Mouse (Mus musculus) heart, embryonic 11.5 days (tissue): ENCODE results near the gene Slc15a2. TPM values are rescaled to one million over a fixed set of nuclear protein-coding genes. Genes with fewer than 3 reads are reported as not detected.

Experiments used
- ATAC-seq: fragments of 200-750 bp; cut with Nextera tagmentation; replicated peaks from 2 replicates; pipeline ENCODE4 v1.8.0; 2017; ENCODE audit warnings: moderate library complexity; ENCODE audit not compliant: insufficient number of reproducible peaks, low FRiP score, low TSS enrichment
- H3K27ac ChIP-seq: fragments of 300-500 bp; sonication (generic); 2 replicates; pipeline ENCODE4 v1.5.1; 2014; ENCODE audit warnings: mild to moderate bottlenecking, low read depth, low read length
- H3K27me3 ChIP-seq: fragments of 300-500 bp; sonication (generic); 2 replicates; pipeline ENCODE4 v1.6.1; 2014; ENCODE audit warnings: mild to moderate bottlenecking, low read length, mixed read lengths; ENCODE audit not compliant: control insufficient read depth, insufficient read depth
- H3K36me3 ChIP-seq: fragments of 300-500 bp; sonication (generic); 2 replicates; pipeline ENCODE4 v1.6.1; 2014; ENCODE audit warnings: mild to moderate bottlenecking, low read length, moderate library complexity, mixed read lengths; ENCODE audit not compliant: control insufficient read depth, insufficient read depth
- H3K4me1 ChIP-seq: fragments of 300-500 bp; sonication (generic); 2 replicates; pipeline ENCODE4 v1.6.1; 2014; ENCODE audit warnings: low read length; ENCODE audit not compliant: control insufficient read depth, insufficient read depth
- H3K4me2 ChIP-seq: fragments of 300-500 bp; sonication (generic); 2 replicates; pipeline ENCODE4 v1.6.1; 2014; ENCODE audit warnings: mild to moderate bottlenecking, moderate library complexity
- H3K4me3 ChIP-seq: fragments of 300-500 bp; sonication (generic); 2 replicates; pipeline ENCODE4 v1.5.1; 2014; ENCODE audit warnings: low read depth, low read length
- H3K9ac ChIP-seq: fragments of 300-500 bp; sonication (generic); 2 replicates; pipeline ENCODE4 v1.6.1; 2014; ENCODE audit warnings: mild to moderate bottlenecking, low read depth, low read length, moderate library complexity
- H3K9me3 ChIP-seq: fragments of 300-500 bp; sonication (generic); replicated peaks from 2 replicates; pipeline ENCODE4 v1.6.1; 2016; ENCODE audit warnings: low read length; ENCODE audit not compliant: control insufficient read depth
- WGBS: fragments of 180-500 bp; shearing (Covaris S2); extraction: QIAGEN DNeasy Blood & Tissue Kit; methylation state at CpG from one replicate; pipeline ENCODE4 v1.1.7; 2014; ENCODE audit not compliant: insufficient replicate concordance; 5-methylcytosine and 5-hydroxymethylcytosine counted together
- polyA plus RNA-seq: library from polyadenylated mRNA; unstranded; fragments of >200 nt; fragmentation: Nextera tagmentation; extraction: Ambion mirVana; gene quantifications from 2 replicates; pipeline ENCODE4 v1.2.1, GENCODE M21; 2014

Slc15a2 gene
- polyA plus RNA-seq, 1 experiment from 2014 or later, result 1.0 TPM

DNA sequence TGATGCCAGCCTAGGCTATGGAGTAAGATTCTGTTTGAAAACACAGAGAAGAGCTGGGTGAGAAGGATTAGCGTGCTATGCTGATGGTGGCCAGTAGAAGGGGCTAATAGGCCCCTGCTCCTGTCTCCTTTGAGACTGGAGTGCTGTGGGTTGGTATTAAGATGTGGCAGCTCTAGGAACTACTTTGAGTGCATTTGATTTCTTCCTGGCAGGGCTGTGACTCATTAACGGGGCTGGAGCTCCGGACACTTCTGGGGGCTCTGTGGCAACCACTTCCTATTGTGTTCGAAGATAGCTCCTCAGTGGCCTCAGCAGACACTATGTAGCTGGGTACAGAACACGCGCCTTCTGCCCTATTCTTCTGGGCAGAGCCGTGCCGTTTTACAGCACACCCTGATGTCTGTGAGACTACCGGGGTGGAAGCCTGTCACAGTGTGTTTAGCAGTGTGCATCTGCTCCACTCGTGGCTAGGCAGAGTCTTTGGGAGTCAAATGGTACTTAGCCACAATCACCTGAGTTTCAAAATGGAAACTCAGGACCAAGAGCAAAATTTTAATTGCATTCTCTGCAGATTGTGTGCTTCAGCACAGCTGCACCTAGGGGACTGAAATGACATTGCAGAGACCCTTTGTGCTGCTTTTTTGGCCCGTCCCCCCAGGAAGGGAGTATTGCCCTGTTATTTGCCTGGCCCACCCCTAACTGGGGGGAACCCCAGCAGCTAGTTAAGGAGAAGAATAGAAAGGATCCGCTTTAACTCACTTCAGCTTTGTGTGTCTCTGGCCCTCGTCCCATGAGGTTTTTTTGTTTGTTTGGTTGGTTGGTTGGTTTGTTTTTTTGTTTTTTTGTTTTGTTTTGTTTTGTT lies 64.3 kb downstream of the Slc15a2 start:
- Histone ChIP-seq H3K4me2 (no peak overlapping the region), H3K36me3 (no peaks in the 10 kb centered on the region), H3K27ac (no peak overlapping the region), H3K27me3 (peaks cover 5% of the 10 kb centered on the region; the same call in 1 of the 2 replicates), H3K4me1 (0 out of 2 replicates have a peak, but pooled peaks cover 3% of the 10 kb centered on the region), H3K9ac (no peak overlapping the region), H3K9me3 (no peaks in the 10 kb centered on the region), H3K4me3 (no peak overlapping the region)
- ATAC-seq, result no peak
- WGBS, result 63% methylated on average over 13 of the region's 13 CpGs

DNA sequence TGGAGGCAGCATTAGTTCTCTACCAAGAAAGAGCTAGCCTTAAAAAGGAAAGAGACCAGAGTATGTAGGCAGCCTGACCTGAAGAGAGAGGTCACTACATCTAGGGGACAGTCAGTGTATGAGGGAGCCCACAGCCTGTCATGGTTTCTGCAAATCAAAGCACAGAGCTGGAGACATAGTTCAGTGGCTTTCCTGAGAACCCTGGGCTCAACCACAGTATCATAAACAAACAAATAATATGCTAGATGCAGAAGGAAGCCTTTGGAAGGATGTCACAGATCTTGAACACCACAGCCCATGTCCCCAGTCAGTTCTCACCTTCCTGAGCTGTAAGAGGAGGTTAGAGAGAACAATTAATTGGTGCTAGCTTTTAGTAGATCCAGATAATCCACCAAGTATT lies 66.1 kb downstream of the Slc15a2 start:
- no peak for ATAC-seq

GRCm38 (mm10) chr16:36717481-36717880 lies 67.3 kb downstream of the Slc15a2 start:
- Histone ChIP-seq H3K4me1 (0 out of 2 replicates have a peak, but pooled peaks cover 1% of the 10 kb centered on the region), H3K4me3 (no peak overlapping the region), H3K4me2 (no peak overlapping the region), H3K9ac (no peak overlapping the region), H3K27me3 (peaks cover 5% of the 10 kb centered on the region; the same call in 1 of the 2 replicates), H3K27ac (no peak overlapping the region), H3K36me3 (no peaks in the 10 kb centered on the region), H3K9me3 (no peaks in the 10 kb centered on the region)
- 82% methylated on average over 4 of the region's 4 CpGs for WGBS
- ATAC-seq, result no peak

More for the DNA sequence above, 66.1 kb downstream of the Slc15a2 start:
- Histone ChIP-seq H3K9ac (no peak overlapping the region), H3K4me3 (no peak overlapping the region), H3K4me2 (no peak overlapping the region), H3K4me1 (0 out of 2 replicates have a peak, but pooled peaks cover 3% of the 10 kb centered on the region), H3K36me3 (no peaks in the 10 kb centered on the region), H3K27me3 (peaks cover 5% of the 10 kb centered on the region; the same call in 1 of the 2 replicates), H3K27ac (no peak overlapping the region), H3K9me3 (no peaks in the 10 kb centered on the region)

DNA sequence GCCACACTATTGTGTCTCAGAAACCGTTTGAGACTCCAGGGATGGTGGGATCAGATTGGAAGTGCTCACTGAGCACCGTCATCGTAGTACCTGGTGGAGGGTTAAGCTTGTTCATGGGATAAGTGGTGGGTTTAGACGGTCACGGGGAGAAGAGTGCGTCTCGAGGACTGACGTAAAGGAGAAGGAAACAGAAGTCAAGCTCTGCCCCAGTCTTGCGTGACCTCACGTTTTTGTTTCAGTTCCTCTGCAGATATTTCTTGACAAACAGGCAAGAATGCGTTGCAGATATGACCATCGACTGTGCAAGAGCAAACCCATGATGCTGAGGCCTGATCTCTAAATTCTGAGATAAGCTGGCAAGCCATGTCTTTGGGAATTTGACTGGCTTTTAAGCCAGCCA lies 73.0 kb downstream of the Slc15a2 start:
- 77% methylated on average over 12 of the region's 12 CpGs for WGBS
- Histone ChIP-seq H3K9ac (no peak overlapping the region), H3K27me3 (no peaks in the 10 kb centered on the region), H3K4me1 (no peaks in the 10 kb centered on the region), H3K4me3 (no peak overlapping the region), H3K27ac (no peak overlapping the region), H3K36me3 (no peaks in the 10 kb centered on the region), H3K9me3 (no peaks in the 10 kb centered on the region), H3K4me2 (no peak overlapping the region)
- ATAC-seq, result no peak

GRCm38 (mm10) chr16:36710794-36711193 lies 74.0 kb downstream of the Slc15a2 start:
- H3K4me1 ChIP-seq, result no peaks in the 10 kb centered on the region
- H3K4me3 ChIP-seq, result no peak overlapping the region
- WGBS, result 88% methylated on average over 2 of the region's 2 CpGs
- H3K27me3 ChIP-seq, result no peaks in the 10 kb centered on the region
- H3K36me3 ChIP-seq, result no peaks in the 10 kb centered on the region
- no peak overlapping the region for H3K4me2 ChIP-seq
- ATAC-seq, result no peak
- no peak overlapping the region for H3K9ac ChIP-seq
- no peak overlapping the region for H3K27ac ChIP-seq
- no peaks in the 10 kb centered on the region for H3K9me3 ChIP-seq

GRCm38 (mm10) chr16:36709405-36709804 lies 75.4 kb downstream of the Slc15a2 start:
- H3K9me3 ChIP-seq, result no peaks in the 10 kb centered on the region
- 88% methylated on average over 17 of the region's 17 CpGs for WGBS
- H3K27me3 ChIP-seq, result no peaks in the 10 kb centered on the region
- ATAC-seq, result no peak
- H3K27ac ChIP-seq, result no peak overlapping the region
- H3K4me1 ChIP-seq, result no peaks in the 10 kb centered on the region
- H3K4me3 ChIP-seq, result no peak overlapping the region
- no peak overlapping the region for H3K9ac ChIP-seq
- H3K36me3 ChIP-seq, result no peaks in the 10 kb centered on the region
- H3K4me2 ChIP-seq, result no peak overlapping the region

GRCm38 (mm10) chr16:36708751-36709150 lies 76.0 kb downstream of the Slc15a2 start:
- H3K27ac ChIP-seq, result no peak overlapping the region
- H3K27me3 ChIP-seq, result no peaks in the 10 kb centered on the region
- no peak overlapping the region for H3K4me3 ChIP-seq
- no peak overlapping the region for H3K4me2 ChIP-seq
- H3K4me1 ChIP-seq, result no peaks in the 10 kb centered on the region
- no peaks in the 10 kb centered on the region for H3K36me3 ChIP-seq
- H3K9me3 ChIP-seq, result no peaks in the 10 kb centered on the region
- no peak for ATAC-seq
- 70% methylated on average over 7 of the region's 7 CpGs for WGBS
- H3K9ac ChIP-seq, result no peak overlapping the region

- no peaks in the 10 kb centered on the region for H3K36me3 ChIP-seq
- no peak for ATAC-seq
- no peak overlapping the region for H3K27ac ChIP-seq
- no peak overlapping the region for H3K9ac ChIP-seq
- H3K4me3 ChIP-seq, result no peak overlapping the region
- H3K27me3 ChIP-seq, result no peaks in the 10 kb centered on the region
- H3K4me2 ChIP-seq, result no peak overlapping the region
- 67% methylated on average over 6 of the region's 6 CpGs for WGBS
- no peaks in the 10 kb centered on the region for H3K4me1 ChIP-seq
- H3K9me3 ChIP-seq, result no peaks in the 10 kb centered on the region
Measured at GRCm38 (mm10) chr16:36707702-36708423, 76.9 kb downstream of the Slc15a2 start.
